Mouse (Mus musculus) kidney, embryonic 15.5 days (tissue): ENCODE results near the gene Bub1b. TPM values are rescaled to one million over a fixed set of nuclear protein-coding genes. Genes with fewer than 3 reads are reported as not detected.

Experiments
- ATAC-seq: fragments of 200-750 bp; cut with Nextera tagmentation; replicated peaks from 2 replicates; pipeline ENCODE4 v1.8.0; 2017; ENCODE audit warnings: moderate TSS enrichment; ENCODE audit not compliant: low FRiP score
- H3K27ac ChIP-seq: fragments of 300-500 bp; sonication (generic); 2 replicates; pipeline ENCODE4 v1.5.1; 2015; ENCODE audit warnings: mild to moderate bottlenecking, inconsistent platforms
- H3K27me3 ChIP-seq: fragments of 300-500 bp; sonication (generic); 2 replicates; pipeline ENCODE4 v1.6.1; 2015; ENCODE audit warnings: inconsistent platforms
- H3K36me3 ChIP-seq: fragments of 300-500 bp; sonication (generic); 2 replicates; pipeline ENCODE4 v1.6.1; 2015; ENCODE audit warnings: inconsistent platforms
- H3K4me1 ChIP-seq: fragments of 300-500 bp; sonication (generic); 2 replicates; pipeline ENCODE4 v1.6.1; 2015; ENCODE audit warnings: inconsistent platforms
- H3K4me2 ChIP-seq: fragments of 300-500 bp; sonication (generic); 2 replicates; pipeline ENCODE4 v1.6.1; 2015; ENCODE audit warnings: moderate library complexity, mild to moderate bottlenecking, inconsistent platforms
- H3K4me3 ChIP-seq: fragments of 300-500 bp; sonication (generic); replicated peaks from 2 replicates; pipeline ENCODE4 v1.5.1; 2015; ENCODE audit warnings: mild to moderate bottlenecking, inconsistent platforms
- H3K9ac ChIP-seq: fragments of 300-500 bp; sonication (generic); 2 replicates; pipeline ENCODE4 v1.6.1; 2015; ENCODE audit warnings: mild to moderate bottlenecking, inconsistent platforms
- H3K9me3 ChIP-seq: fragments of 300-500 bp; sonication (generic); replicated peaks from 2 replicates; pipeline ENCODE4 v1.6.1; 2016; ENCODE audit warnings: inconsistent platforms
- WGBS: fragments of 180-500 bp; shearing (Covaris S2); methylation state at CpG from one replicate; pipeline ENCODE4 v1.1.7; 2015; ENCODE audit warnings: mixed read lengths; 5-methylcytosine and 5-hydroxymethylcytosine counted together
- polyA plus RNA-seq: library from polyadenylated mRNA; unstranded; fragments of >200 nt; fragmentation: Nextera tagmentation; extraction: Ambion mirVana; gene quantifications from 2 replicates; pipeline ENCODE4 v1.2.1, GENCODE M21; 2015

Gene Bub1b
- polyA plus RNA-seq, 1 experiment from 2014 or later, result 103 TPM

- H3K27me3 ChIP-seq, result peaks cover 41% of the 10 kb centered on the region
- H3K36me3 ChIP-seq, result no peaks in the 10 kb centered on the region
- no peak overlapping the region for H3K27ac ChIP-seq
- no peaks in the 10 kb centered on the region for H3K9me3 ChIP-seq
- H3K4me2 ChIP-seq, result no peak overlapping the region
- H3K4me3 ChIP-seq, result no peak overlapping the region
- 0 out of 2 replicates have a peak, but pooled peaks have one; percentile 16 for ATAC-seq
- H3K9ac ChIP-seq, result no peak overlapping the region
- WGBS, result 75% methylated on average over 10 of the region's 10 CpGs
- no peaks in the 10 kb centered on the region for H3K4me1 ChIP-seq
Observed at GRCm38 (mm10) chr2:118689875-118690274, 91.9 kb downstream of the Bub1b start.

Other genes starting within 250 kb of the Bub1b start
- 1.1 and 1.4 TPM in 2 replicates for gene Gpr176, start 224.8 kb upstream of the Bub1b start, polyA plus RNA-seq
- gene Eif2ak4, start 209.6 kb upstream of the Bub1b start, polyA plus RNA-seq, result 12.3 and 13.8 TPM in 2 replicates
- gene Srp14, start 118.5 kb upstream of the Bub1b start, polyA plus RNA-seq, result 224 and 241 TPM in 2 replicates
- 7.6 and 8.2 TPM in 2 replicates for gene Bmf, start 48.5 kb upstream of the Bub1b start, polyA plus RNA-seq
- 0.84 and 1.3 TPM in 2 replicates for gene Pak6, start 65.1 kb downstream of the Bub1b start, polyA plus RNA-seq
- gene Ankrd63, start 105.8 kb downstream of the Bub1b start, polyA plus RNA-seq, result 0.28 and 0.39 TPM in 2 replicates
- gene Plcb2, start 130.2 kb downstream of the Bub1b start, polyA plus RNA-seq, result 1.5 and 1.9 TPM in 2 replicates
- gene Inafm2, start 147.5 kb downstream of the Bub1b start, polyA plus RNA-seq, result 14.0 and 15.6 TPM in 2 replicates
- gene Ccdc9b, start 164.4 kb downstream of the Bub1b start, polyA plus RNA-seq, result 1.0 and 1.2 TPM in 2 replicates
- gene Phgr1, start 174.6 kb downstream of the Bub1b start, polyA plus RNA-seq, result 1.1 TPM in 1 of 2 replicates, not detected in the other
- 0.40 and 2.1 TPM in 2 replicates for gene Disp2, start 181.5 kb downstream of the Bub1b start, polyA plus RNA-seq
- 120 and 124 TPM in 2 replicates for gene Knstrn, start 215.8 kb downstream of the Bub1b start, polyA plus RNA-seq